Mouse (Mus musculus) heart, adult 2 months (tissue): Measurements from ENCODE around the gene Stx8.

Source experiments
- CTCF ChIP-seq: fragments of 200-600 bp; IDR thresholded peaks from 2 replicates; pipeline ENCODE4 v1.8.1; 2022; ENCODE audit warnings: antibody characterized with exemption, mild to moderate bottlenecking, moderate library complexity
- EP300 ChIP-seq: fragments of 200-500 bp; IDR thresholded peaks from 2 replicates; pipeline ENCODE4 v1.6.1; 2011; ENCODE audit warnings: low read depth, low read length, control low read depth; ENCODE audit not compliant: insufficient read depth
- POLR2A ChIP-seq: fragments of 200-500 bp; IDR thresholded peaks from 2 replicates; pipeline ENCODE4 v1.6.1; 2011; ENCODE audit warnings: mild to moderate bottlenecking, low read depth, low read length, control low read depth; ENCODE audit not compliant: insufficient read depth

DNA sequence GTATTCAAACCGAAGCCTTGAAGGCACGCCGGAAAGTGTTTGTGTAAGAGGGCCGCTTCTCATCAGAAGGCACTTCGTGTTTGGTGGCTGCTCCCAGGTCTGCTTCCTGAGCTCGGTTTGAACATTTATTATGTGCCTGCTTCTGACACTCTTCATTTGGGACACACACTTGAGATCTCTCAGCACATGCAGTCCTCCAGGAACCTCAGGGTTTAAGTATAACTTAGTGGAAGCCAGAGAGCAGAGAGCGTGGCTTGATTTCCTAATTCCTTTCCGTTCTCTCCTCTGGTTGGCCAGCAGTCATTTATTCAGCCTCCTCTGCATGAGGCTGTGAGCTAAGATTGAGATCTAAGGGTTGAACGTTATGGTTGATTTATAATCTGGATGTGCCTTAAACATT, 71.1 kb downstream of the Stx8 start:
- TF ChIP-seq CTCF (no peak), POLR2A (no peak), EP300 (no peak)
